Mouse (Mus musculus) liver, adult 2 months (tissue): ENCODE results near the gene Sema3d.

Experiments
- CTCF ChIP-seq: fragments of 200-500 bp; IDR thresholded peaks from 2 replicates; pipeline ENCODE4 v1.5.1; 2011; ENCODE audit warnings: low read depth, low read length, control low read depth
- POLR2A ChIP-seq: fragments of 200-500 bp; IDR thresholded peaks from 2 replicates; pipeline ENCODE4 v1.6.1; 2011; ENCODE audit warnings: low read length, control low read depth; ENCODE audit not compliant: insufficient read depth; ENCODE audit errors: extremely low read depth

- TF ChIP-seq CTCF (no peak), POLR2A (no peak)
Observed at GRCm38 (mm10) chr5:12454946-12455345, 71.8 kb downstream of the Sema3d start.
